Mouse (Mus musculus): ENCODE data around the gene Foxp2.
A peak's percentile ranks its signal among the peaks of the same experiment; 100 is the strongest.

Foxp2 gene

GRCm38 (mm10) chr6:14901183-14901970, at the start of gene Foxp2:
Gene Foxp2, plus strand, starts transcription at chr6:14901349.
- peak; percentile 5 for DNase-seq (ENCODE audit: low read depth, low spot score)
- H3K36me3 ChIP-seq (ENCODE audit: control insufficient read depth, insufficient read depth, low read length, poor library complexity, severe bottlenecking), result no peaks in the 10 kb centered on the region
- H3K27me3 ChIP-seq (ENCODE audit: control insufficient read depth, insufficient read depth, low read length, poor library complexity, severe bottlenecking), result no peaks in the 10 kb centered on the region

DNA sequence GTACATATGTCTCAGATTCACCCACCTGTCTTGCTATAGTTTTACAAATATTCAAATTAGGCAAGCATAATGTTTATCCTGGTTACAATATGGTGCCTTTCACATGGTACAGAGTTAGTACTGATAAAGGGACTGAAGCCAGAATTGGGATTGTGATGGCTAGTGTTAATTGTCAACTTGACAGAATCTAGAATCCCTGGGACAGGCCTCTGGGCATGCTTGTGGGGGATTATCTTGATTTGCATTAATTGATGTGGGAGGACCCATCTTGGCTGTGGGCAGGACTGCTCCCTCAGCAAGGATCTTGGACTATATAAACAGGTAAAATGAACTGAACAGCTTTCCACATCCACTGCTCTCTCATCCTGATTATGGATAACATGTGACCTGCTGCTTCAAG, 15.9 kb upstream of the Foxp2 start:
- no peaks in the 10 kb centered on the region for H3K36me3 ChIP-seq (ENCODE audit: control insufficient read depth, insufficient read depth, low read length, poor library complexity, severe bottlenecking)
- DNase-seq (ENCODE audit: low read depth, low spot score), result no peak
- no peaks in the 10 kb centered on the region for H3K27me3 ChIP-seq (ENCODE audit: control insufficient read depth, insufficient read depth, low read length, poor library complexity, severe bottlenecking)

- no peaks in the 10 kb centered on the region for H3K27me3 ChIP-seq (ENCODE audit: control insufficient read depth, insufficient read depth, low read length, poor library complexity, severe bottlenecking)
- no peak for DNase-seq (ENCODE audit: low read depth, low spot score)
- H3K36me3 ChIP-seq (ENCODE audit: control insufficient read depth, insufficient read depth, low read length, poor library complexity, severe bottlenecking), result no peaks in the 10 kb centered on the region
Measured at GRCm38 (mm10) chr6:14897028-14897427, 4.1 kb upstream of the Foxp2 start.

GRCm38 (mm10) chr6:14898096-14898855, 2.9 kb upstream of the Foxp2 start:
- no peaks in the 10 kb centered on the region for H3K36me3 ChIP-seq (ENCODE audit: control insufficient read depth, insufficient read depth, low read length, poor library complexity, severe bottlenecking)
- H3K27me3 ChIP-seq (ENCODE audit: control insufficient read depth, insufficient read depth, low read length, poor library complexity, severe bottlenecking), result no peaks in the 10 kb centered on the region
- DNase-seq (ENCODE audit: low read depth, low spot score), result no peak

DNA sequence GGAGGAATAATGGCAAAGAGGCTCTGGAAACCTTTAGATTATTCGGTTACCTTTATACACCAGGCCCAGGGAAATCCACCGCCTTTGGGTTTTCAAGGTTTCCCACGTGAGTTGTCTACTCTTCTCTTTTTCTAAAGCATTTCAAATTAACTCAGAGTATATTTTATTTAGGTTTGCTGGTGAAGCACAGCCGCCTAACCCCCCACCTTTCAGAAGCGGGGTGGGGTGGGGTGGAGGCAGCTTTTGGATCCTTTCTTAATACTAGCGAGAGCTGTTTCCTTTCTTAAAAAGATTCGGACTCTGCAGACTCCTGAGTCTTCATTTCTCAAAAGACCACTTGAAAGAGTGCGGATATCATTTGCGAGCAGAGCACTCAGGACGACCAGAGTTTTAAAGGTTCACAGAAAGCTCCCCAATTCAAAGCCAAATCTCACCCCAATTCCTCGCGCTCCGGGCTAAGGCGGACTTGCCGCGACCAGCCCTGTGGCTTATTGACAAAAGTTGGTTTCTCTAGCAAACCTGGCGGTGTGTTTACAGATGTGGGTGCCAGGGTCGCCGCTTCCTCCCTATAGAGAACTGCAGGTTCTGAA, 2.0 kb upstream of the Foxp2 start:
- no peak for DNase-seq (ENCODE audit: low read depth, low spot score)
- Histone ChIP-seq H3K27me3 (ENCODE audit: control insufficient read depth, insufficient read depth, low read length, poor library complexity, severe bottlenecking) (no peaks in the 10 kb centered on the region), H3K36me3 (ENCODE audit: control insufficient read depth, insufficient read depth, low read length, poor library complexity, severe bottlenecking) (no peaks in the 10 kb centered on the region)

DNA sequence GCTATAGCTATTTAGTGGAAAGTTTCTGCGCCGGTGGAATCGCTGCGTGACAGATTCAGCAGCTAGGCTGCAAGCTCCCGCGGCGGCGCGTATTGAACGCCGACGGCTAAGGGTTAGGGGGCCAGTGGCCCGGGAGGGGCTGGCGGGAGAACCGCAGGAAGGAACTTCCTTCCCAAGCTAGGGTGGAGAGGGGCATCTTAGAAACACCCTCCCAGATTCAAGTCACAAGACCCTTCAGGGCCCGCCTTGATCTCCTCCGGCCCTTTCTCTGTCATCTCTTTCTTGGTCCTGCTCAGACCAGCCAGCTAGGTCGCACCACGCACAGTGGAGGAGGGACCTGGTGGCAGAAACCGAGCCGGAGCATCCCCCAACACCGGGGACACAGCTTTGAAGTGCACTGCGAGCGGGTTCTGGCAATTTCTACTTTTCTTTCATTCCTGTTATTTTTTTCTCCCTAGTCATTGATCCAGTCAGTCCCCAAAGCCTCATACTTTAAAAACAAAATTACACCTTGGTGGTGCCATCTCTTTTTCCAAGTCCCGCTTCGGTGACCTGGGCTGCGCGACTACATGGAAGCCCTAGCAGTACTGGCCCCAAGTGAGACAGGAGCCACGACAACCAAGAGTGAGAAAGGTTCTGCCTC, 1.1 kb upstream of the Foxp2 start:
- no peak for DNase-seq (ENCODE audit: low read depth, low spot score)
- Histone ChIP-seq H3K27me3 (ENCODE audit: control insufficient read depth, insufficient read depth, low read length, poor library complexity, severe bottlenecking) (no peaks in the 10 kb centered on the region), H3K36me3 (ENCODE audit: control insufficient read depth, insufficient read depth, low read length, poor library complexity, severe bottlenecking) (no peaks in the 10 kb centered on the region)

DNA sequence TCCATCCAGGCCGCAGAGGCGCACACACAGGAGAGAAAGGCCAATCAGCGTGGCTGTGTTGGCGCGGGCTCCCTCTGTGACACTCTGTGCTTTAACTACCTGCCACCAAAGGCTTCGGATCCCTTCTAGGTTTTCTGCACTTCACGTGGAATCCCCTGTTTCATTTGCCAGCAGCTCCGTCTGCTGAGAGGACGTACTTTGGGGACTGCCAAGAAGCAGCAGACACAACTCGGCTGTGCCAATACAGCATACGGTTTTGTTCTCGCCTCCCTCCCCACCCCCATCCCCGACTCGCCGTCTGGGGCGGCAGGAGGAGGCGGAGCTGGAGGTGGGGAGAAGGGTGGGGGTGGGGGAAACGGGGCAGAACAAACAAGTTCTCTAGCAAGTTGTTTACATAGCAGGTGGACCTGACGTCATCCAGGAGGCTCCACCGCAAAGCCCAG, 549 bp upstream of the Foxp2 start:
- H3K36me3 ChIP-seq (ENCODE audit: control insufficient read depth, insufficient read depth, low read length, poor library complexity, severe bottlenecking), result no peaks in the 10 kb centered on the region

GRCm38 (mm10) chr6:14901971-14902670, 972 bp downstream of the Foxp2 start:
- no peak for DNase-seq (ENCODE audit: low read depth, low spot score)
- H3K36me3 ChIP-seq (ENCODE audit: control insufficient read depth, insufficient read depth, low read length, poor library complexity, severe bottlenecking), result no peaks in the 10 kb centered on the region
- no peaks in the 10 kb centered on the region for H3K27me3 ChIP-seq (ENCODE audit: control insufficient read depth, insufficient read depth, low read length, poor library complexity, severe bottlenecking)

More for the DNA sequence above, 549 bp upstream of the Foxp2 start:
- H3K27me3 ChIP-seq (ENCODE audit: control insufficient read depth, insufficient read depth, low read length, poor library complexity, severe bottlenecking), result no peaks in the 10 kb centered on the region
- no peak for DNase-seq (ENCODE audit: low read depth, low spot score)

GRCm38 (mm10) chr6:14903271-14903965, 2.3 kb downstream of the Foxp2 start:
- Histone ChIP-seq H3K36me3 (ENCODE audit: control insufficient read depth, insufficient read depth, low read length, poor library complexity, severe bottlenecking) (no peaks in the 10 kb centered on the region), H3K27me3 (ENCODE audit: control insufficient read depth, insufficient read depth, low read length, poor library complexity, severe bottlenecking) (no peaks in the 10 kb centered on the region)
- no peak for DNase-seq (ENCODE audit: low read depth, low spot score)

- H3K27me3 ChIP-seq (ENCODE audit: control insufficient read depth, insufficient read depth, low read length, poor library complexity, severe bottlenecking), result no peaks in the 10 kb centered on the region
- no peak for DNase-seq (ENCODE audit: low read depth, low spot score)
Measured at GRCm38 (mm10) chr6:14915066-14915465, 13.9 kb downstream of the Foxp2 start.

DNA sequence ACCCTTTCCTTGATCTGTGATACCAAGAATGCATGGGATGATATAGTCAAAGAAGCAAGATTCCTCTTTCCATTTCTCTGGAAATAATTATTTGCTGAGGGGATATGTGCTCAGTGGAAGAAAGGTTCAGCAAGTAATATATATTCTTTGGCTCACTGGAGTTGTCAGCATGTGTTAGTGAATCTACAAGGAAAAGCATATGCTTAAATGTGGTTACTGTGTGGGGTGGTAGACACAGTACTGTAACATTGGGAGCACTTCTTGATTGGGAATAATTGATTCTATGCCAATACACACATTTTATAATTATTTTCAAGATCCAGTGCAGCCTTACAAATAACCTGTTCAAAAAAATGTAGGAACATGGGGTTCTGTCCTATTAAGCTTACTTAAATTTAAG, 21.6 kb downstream of the Foxp2 start:
- no peak for DNase-seq (ENCODE audit: low read depth, low spot score)
- H3K36me3 ChIP-seq (ENCODE audit: control insufficient read depth, insufficient read depth, low read length, poor library complexity, severe bottlenecking), result no peaks in the 10 kb centered on the region

More at GRCm38 (mm10) chr6:14915066-14915465, 13.9 kb downstream of the Foxp2 start:
- H3K36me3 ChIP-seq (ENCODE audit: control insufficient read depth, insufficient read depth, low read length, poor library complexity, severe bottlenecking), result no peaks in the 10 kb centered on the region

GRCm38 (mm10) chr6:14924976-14925489, 23.9 kb downstream of the Foxp2 start:
- Histone ChIP-seq H3K36me3 (ENCODE audit: control insufficient read depth, insufficient read depth, low read length, poor library complexity, severe bottlenecking) (no peaks in the 10 kb centered on the region), H3K27me3 (ENCODE audit: control insufficient read depth, insufficient read depth, low read length, poor library complexity, severe bottlenecking) (no peaks in the 10 kb centered on the region)
- no peak for DNase-seq (ENCODE audit: low read depth, low spot score)

More for the DNA sequence above, 21.6 kb downstream of the Foxp2 start:
- no peaks in the 10 kb centered on the region for H3K27me3 ChIP-seq (ENCODE audit: control insufficient read depth, insufficient read depth, low read length, poor library complexity, severe bottlenecking)

- no peaks in the 10 kb centered on the region for H3K27me3 ChIP-seq (ENCODE audit: control insufficient read depth, insufficient read depth, low read length, poor library complexity, severe bottlenecking)
- no peak for DNase-seq (ENCODE audit: low read depth, low spot score)
- H3K36me3 ChIP-seq (ENCODE audit: control insufficient read depth, insufficient read depth, low read length, poor library complexity, severe bottlenecking), result no peaks in the 10 kb centered on the region
Measured at GRCm38 (mm10) chr6:14951060-14951459, 49.9 kb downstream of the Foxp2 start.

Data from splenic B cell, adult 2 months (primary cell).